Mouse (Mus musculus): ENCODE data around the gene Phox2a.

The Phox2a gene

DNA sequence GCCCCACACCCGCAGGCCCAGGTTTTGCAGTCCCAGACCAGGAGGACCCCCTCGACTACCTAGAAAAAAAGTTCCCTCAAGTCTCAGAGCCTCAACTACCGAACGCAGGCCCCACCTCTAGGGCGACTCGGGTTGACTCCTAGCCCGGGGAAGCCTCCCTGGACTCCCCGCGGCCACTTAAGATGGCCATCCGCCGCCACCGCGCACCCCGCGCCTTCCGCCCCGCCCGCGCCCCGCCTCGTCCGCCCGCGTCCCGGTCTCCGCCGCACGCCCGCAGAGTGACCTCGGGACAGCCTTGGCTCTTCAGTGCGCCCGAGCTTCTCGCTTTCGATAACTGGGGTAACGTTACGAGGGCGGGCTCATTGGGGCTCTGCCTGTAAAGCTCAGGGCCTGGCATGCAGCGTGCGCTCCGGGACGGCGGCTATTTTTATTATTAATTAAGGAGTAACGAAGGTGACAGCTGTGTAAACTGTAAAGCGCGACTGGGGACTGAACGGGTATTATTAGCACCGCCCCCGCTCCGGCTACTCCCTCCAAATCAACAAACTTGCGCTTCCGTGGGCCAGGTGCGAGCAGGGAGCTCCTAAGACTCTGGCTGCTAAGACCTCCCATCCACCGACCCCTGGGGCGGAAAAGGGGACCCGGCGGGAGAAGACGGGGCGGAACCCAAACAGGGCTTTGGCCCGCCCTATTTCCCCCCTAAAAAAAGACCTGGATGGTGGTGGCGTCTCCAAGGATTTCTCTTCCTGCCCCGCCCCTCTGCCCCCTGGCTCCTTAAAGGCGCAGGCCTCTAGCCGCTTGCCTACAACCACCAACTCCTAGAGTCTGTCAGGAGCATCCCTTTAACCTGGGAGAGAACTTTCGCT, 19.7 kb downstream of the Phox2a start, which contains the start of gene Inppl1:
Inppl1 (minus strand) TSS at position 624 of the 866 bp plus-strand sequence.
- peak; percentile 91 for DNase-seq

- DNase-seq: no peak
Observed at GRCm38 (mm10) chr7:101844186-101844585, 26.1 kb downstream of the Phox2a start.

DNA sequence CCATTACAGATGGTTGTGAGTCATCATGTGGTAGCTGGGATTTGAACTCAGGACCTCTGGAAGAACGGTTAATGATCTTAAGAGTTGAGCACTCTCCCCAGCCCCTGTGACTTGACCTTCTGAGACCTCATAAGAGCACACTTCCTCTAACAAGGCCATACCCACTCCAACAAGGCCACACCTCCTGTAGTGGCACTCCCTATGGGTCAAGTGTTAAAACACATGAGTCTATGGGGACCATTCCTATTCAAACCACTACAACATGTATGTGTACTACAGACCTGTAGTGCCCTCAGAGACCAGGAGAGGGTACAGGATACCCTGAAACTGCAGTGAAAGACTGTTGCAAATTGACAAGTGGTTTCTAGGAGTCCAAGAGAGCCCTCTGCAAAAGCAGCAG, 29.8 kb downstream of the Phox2a start:
- DNase-seq: no peak

DNA sequence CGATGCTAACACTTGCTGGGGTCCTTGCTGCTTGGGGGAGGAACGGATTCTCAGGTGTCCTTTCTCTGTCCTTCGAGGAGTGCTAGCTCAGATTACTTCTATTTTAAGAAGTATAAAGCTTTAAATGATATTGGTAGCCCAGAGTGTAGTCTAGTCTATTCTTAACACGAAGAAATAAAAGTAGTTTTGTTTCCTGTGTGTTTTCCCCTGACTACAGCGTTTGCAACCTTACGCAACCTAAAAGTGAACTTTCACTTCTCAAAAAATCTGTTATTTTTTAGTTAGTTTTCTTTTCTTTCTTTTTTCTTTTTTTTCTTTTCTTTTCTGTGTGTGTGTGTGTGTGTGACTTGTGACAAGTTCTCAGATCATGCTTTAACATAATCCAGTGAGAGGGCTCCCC, 33.6 kb downstream of the Phox2a start:
- DNase-seq: no peak

DNA sequence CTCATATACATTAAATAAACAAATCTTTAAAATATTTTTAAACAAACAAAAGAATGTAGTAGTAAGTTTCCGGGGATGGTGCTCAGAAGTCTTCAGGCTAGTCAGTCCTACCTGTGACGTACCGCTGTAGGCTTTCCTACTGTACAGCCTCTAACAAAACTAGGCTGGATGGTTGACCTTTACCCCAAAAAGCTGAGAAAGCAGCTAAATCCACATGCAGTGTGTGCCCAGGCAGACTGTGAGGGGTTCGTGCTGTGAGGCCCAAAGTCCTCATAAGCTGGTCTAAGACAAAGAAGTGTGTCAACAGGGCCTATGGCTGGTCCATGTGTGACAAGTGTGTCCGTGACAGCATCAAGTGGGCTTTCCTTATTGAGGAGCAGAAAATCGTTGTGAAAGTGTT, 34.7 kb downstream of the Phox2a start:
- DNase-seq: no peak

DNA sequence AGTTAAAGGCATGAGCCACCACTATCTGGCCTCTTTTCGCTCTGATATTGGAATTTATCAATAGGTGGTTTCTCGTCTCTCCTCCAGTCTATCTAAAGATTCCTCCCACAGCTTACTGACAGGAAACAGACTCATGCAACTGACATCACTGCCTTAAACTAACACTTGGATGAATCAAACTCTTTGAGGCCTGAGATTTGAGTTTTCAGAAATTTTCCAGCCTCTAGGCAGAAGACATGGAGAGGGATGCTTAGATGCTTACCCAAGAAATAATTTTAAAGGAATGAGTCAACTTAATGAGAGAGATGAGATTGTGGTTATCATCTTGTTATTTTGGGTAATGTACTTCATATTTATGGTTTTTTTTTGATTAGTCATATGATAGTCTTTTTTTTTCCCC, 35.7 kb downstream of the Phox2a start:
- no peak for DNase-seq

DNA sequence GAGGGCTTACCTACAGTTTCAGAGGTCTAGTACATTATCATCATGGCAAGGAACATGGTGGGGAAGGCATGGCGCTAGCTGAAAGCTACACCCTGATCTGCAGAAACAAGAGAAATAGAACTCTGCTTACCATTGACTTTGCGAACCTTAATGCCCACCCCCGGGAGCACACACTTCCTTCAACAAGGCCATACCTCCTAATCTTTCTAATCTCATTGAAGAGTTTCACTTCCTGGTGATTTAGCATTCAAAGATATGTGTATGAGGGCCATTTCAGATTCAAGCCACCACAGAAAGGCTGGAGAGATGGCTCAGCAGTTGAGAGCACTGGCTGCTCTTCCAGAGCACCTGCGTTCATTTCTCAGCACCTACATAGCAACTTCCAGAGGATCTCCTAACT, 39.0 kb downstream of the Phox2a start, which contains the start of gene Folr2:
Folr2 (minus strand) TSS at position 101 of the 400 bp plus-strand sequence.
- DNase-seq: no peak

- DNase-seq: no peak
Observed at GRCm38 (mm10) chr7:101858362-101858761, 40.2 kb downstream of the Phox2a start.

DNA sequence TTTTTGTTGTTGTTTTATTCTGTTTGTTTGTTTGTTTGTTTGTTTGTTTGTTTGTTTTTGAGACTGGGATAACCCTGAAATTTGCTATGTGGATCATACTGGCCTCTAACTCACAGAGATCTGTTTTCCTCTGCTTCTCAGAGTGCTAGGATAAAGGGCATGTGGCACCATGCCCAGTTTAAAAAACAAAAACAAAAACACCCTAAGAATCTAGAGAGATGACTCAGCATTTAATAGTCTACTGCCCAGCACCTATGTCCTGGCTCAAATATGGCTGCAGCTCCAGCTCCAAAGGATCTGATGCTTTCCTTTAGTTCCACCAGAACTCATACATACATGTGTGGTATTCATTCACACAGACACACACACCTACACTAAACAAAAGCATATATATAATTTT, 42.9 kb downstream of the Phox2a start:
- no peak for DNase-seq

GRCm38 (mm10) chr7:101862291-101862690, 44.2 kb downstream of the Phox2a start:
- no peak for DNase-seq

- no peak for DNase-seq
Observed at GRCm38 (mm10) chr7:101863415-101863814, 45.3 kb downstream of the Phox2a start, which contains the start of gene Anapc15. Gene Anapc15 (plus strand): TSS chr7:101863715.

- no peak for DNase-seq
Observed at GRCm38 (mm10) chr7:101866491-101867265, 48.6 kb downstream of the Phox2a start.

DNA sequence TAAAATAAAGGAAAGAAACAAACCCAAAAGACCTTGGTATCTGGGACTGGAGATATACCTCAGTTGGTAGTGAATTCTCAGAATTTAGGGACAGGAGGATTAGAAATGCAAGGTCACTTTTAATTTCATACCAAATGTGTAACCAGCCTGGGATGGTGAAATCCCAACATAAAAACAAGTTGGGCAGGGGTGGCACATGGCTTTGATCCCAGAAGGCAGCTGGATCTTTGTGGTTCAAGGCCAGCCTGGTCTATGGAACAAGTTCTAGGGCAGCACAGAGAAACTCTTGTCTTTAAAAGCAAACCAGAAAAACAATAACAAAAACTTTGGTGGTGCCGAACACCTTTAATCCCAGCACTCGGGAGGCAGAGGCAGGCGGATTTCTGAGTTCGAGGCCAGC, 49.4 kb downstream of the Phox2a start:
- DNase-seq: no peak

DNA sequence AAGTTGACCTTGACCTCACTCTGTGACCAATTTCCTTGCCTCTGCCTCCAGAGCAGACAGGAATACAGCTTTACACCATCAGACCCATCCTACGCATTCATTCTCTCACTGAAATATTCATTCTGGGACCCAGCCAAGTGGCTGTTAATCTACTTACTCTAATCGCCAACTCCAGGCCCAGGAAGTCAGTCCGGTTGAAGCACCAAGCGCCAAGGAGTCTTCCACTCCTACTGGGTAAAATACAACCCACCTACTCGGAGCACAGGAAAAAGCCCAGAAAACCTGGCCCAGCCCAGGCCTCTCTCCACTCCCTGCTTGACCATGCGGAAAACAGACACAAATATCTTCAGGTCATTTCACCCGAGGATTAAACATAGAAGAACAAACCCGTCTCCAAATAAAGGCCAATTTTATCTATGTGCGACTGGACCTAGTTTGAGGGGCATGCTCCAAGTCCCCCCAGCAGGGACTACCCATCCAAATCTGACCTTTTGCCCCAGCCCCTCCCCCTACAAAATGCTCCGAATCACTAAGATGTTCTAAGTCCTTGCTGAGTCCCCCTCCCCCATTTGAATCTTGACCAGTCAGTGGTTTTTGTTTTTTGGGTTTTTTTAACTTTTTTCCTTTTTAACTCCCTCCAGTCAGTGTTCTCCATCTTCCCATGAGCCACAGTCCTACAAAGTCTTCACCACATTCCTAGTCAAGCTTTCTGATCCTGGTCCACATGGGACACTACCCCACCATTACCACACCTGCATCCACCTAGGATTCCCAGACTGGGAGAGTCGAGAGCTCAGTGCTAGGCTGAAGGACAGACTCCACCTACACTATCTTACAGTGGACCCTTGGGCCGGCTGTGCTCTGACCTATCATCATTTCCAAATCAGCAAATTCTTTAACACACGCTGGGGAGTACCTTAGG, 50.4 kb downstream of the Phox2a start:
- DNase-seq: peak; percentile 67

DNA sequence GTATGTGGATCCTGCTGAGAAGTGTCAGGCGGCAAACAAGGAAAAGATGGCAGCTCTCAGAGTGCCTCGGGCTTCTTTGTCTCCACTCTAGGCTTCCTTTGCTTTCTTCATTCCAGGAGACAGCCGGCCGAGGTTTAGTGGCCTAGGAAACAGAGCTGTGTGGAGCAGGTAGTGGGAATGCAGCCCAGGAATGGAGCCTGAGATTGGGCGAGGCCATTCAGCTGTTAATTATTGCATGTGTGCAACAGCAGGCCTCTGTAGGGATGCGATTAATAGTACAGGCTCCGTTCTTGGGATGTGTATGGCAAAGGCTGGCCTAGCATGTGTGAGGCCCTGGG, 51.0 kb downstream of the Phox2a start:
- no peak for DNase-seq

DNA sequence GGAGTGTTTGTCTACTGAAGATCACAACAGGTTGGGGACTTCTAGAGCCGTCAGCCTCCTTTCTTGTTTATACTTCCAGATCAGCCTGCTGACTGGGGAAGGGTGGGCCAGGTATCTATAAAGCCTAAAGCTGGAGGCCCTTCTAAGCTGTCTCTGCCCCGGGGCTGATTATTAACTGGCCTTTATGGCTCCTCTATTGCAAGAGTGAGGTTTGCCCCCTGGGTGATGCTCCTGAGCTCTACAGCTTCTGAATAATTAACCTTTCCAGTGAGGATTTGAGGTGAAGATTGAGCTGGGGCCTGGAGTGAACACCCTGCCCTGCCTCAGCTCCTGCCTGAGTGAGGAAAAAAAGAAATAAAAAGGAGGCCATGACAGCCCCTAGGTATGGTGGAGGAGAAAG, 52.5 kb downstream of the Phox2a start, which contains the start of gene Folr1:
Folr1 (minus strand) TSS at position 160 of the 400 bp plus-strand sequence.
- DNase-seq: no peak

DNA sequence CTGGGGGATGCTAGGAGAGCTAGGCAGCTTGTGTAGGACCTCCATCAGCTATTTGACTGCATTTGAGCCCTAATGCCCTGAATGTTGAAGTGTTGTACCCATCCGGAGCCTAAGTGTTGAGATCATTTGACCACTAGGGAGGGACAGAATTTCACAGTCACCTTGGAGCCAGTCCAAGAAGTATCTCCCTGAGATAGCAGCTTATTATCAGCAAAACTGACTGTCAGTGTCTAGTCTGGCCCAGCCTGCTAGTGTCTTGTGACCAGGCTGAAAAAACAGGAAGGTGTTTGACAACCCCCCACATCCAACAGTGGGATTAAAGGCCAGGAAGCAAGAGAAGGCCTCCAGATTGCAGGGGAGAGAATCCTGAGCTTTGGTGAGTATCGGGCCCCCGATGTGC, 53.2 kb downstream of the Phox2a start:
- no peak for DNase-seq

Data from retina, postnatal 1 day (tissue).